Mouse (Mus musculus): ENCODE results near the gene Dgki. TPM values are rescaled to one million over a fixed set of nuclear protein-coding genes. Genes with fewer than 3 reads are reported as not detected.

Gene Dgki
- polyA plus RNA-seq, 1 experiment from 2014 or later, result 0.42 TPM

DNA sequence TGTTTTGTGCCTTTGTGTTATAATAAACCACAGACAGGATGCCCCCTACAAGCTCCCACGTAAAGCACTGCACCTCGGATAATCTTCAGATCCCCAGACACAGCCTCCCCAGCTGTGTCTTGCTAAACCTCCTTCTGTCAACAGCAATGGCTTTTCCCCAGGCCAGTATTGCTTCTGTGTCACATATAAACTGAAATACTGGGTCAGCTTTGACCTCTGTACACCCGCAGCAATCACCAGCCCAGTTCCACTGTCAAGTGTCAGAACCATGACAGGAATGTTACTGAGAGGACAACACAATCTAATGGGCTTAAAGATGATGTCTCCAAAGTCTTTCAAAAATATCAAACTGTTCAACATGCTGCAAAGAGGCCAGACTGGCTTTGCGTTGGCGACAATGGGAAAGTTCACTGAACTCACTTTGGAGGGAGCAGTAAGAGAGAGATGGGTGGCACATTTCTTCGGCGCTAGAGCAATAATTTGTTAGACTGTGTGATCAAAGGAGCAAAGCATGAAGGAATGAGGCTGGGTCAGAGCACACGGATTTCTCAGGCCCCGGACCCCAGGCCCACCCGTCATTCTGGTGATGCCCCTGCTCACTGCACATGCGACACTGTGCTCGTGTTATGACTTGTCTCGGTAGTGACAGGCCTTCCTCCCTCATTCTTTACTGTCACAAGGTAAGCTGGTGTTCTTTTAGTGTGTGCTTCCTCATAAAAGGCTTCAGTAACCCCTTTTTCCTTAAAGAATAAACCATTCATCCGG is 230.0 kb downstream of the Dgki start:
- Histone ChIP-seq H3K27ac (ENCODE audit: low read depth, low read length) (no peak overlapping the region), H3K4me2 (replicated peaks; ENCODE audit: low read depth) (no peak overlapping the region), H3K36me3 (ENCODE audit: control insufficient read depth, insufficient read depth) (no peaks in the 10 kb centered on the region), H3K4me3 (ENCODE audit: low read depth, low read length) (no peak overlapping the region), H3K9me3 (ENCODE audit: control insufficient read depth) (no peaks in the 10 kb centered on the region), H3K9ac (ENCODE audit: low read depth, low read length) (no peak overlapping the region), H3K27me3 (replicated peaks; ENCODE audit: control insufficient read depth, insufficient read depth, low read length) (no peaks in the 10 kb centered on the region), H3K4me1 (replicated peaks; ENCODE audit: control insufficient read depth, insufficient read depth, low read length) (no peaks in the 10 kb centered on the region)
- WGBS, result 80% methylated on average over 14 of the region's 14 CpGs
- no peak for TF ChIP-seq CTCF (IDR thresholded peaks at IDR 0.05; ENCODE audit: low read depth)
- ATAC-seq, result no peak

GRCm38 (mm10) chr6:37068737-37069136 is 231.2 kb downstream of the Dgki start:
- no peak for ATAC-seq
- Histone ChIP-seq H3K4me2 (replicated peaks; ENCODE audit: low read depth) (no peak overlapping the region), H3K27me3 (replicated peaks; ENCODE audit: control insufficient read depth, insufficient read depth, low read length) (no peaks in the 10 kb centered on the region), H3K36me3 (ENCODE audit: control insufficient read depth, insufficient read depth) (no peaks in the 10 kb centered on the region), H3K4me1 (replicated peaks; ENCODE audit: control insufficient read depth, insufficient read depth, low read length) (no peaks in the 10 kb centered on the region), H3K9me3 (ENCODE audit: control insufficient read depth) (no peaks in the 10 kb centered on the region), H3K4me3 (ENCODE audit: low read depth, low read length) (no peak overlapping the region), H3K27ac (ENCODE audit: low read depth, low read length) (no peak overlapping the region), H3K9ac (ENCODE audit: low read depth, low read length) (no peak overlapping the region)
- no peak for TF ChIP-seq CTCF (IDR thresholded peaks at IDR 0.05; ENCODE audit: low read depth)
- WGBS, result 80% methylated on average over 6 of the region's 6 CpGs

GRCm38 (mm10) chr6:37067357-37067756 is 232.6 kb downstream of the Dgki start:
- no peak for TF ChIP-seq CTCF (IDR thresholded peaks at IDR 0.05; ENCODE audit: low read depth)

GRCm38 (mm10) chr6:37064214-37064830 is 235.7 kb downstream of the Dgki start:
- TF ChIP-seq CTCF (IDR thresholded peaks at IDR 0.05; ENCODE audit: low read depth), result no peak

More at GRCm38 (mm10) chr6:37067357-37067756, 232.6 kb downstream of the Dgki start:
- no peak for ATAC-seq
- H3K9me3 ChIP-seq (ENCODE audit: control insufficient read depth), result no peaks in the 10 kb centered on the region
- no peaks in the 10 kb centered on the region for H3K4me1 ChIP-seq (replicated peaks; ENCODE audit: control insufficient read depth, insufficient read depth, low read length)
- H3K4me2 ChIP-seq (replicated peaks; ENCODE audit: low read depth), result no peak overlapping the region
- WGBS, result 83% methylated on average over 1 of the region's 1 CpGs
- H3K9ac ChIP-seq (ENCODE audit: low read depth, low read length), result no peak overlapping the region
- H3K27me3 ChIP-seq (replicated peaks; ENCODE audit: control insufficient read depth, insufficient read depth, low read length), result no peaks in the 10 kb centered on the region
- H3K27ac ChIP-seq (ENCODE audit: low read depth, low read length), result no peak overlapping the region
- H3K4me3 ChIP-seq (ENCODE audit: low read depth, low read length), result no peak overlapping the region
- H3K36me3 ChIP-seq (ENCODE audit: control insufficient read depth, insufficient read depth), result no peaks in the 10 kb centered on the region

DNA sequence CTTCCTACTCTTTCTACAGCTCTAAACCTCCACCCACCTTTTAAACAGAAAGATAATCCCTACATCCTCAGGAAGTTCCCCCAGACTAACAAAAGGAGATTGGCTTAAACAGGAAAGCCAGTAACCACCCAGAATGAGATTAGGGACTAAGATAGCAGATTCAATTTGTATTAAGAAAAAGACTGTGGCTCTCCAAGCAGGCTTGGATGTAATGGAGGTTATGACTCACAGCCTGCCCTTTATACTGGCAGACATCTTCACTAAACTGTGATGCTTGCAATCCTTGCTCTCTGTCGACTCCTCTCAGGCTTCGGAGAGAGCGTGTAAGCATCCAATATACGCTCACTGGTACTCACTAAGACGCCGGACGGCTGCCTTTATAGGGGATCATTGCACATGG is 236.7 kb downstream of the Dgki start:
- Histone ChIP-seq H3K9ac (ENCODE audit: low read depth, low read length) (no peak overlapping the region), H3K4me3 (ENCODE audit: low read depth, low read length) (no peak overlapping the region), H3K27me3 (replicated peaks; ENCODE audit: control insufficient read depth, insufficient read depth, low read length) (no peaks in the 10 kb centered on the region), H3K9me3 (ENCODE audit: control insufficient read depth) (no peaks in the 10 kb centered on the region), H3K4me1 (replicated peaks; ENCODE audit: control insufficient read depth, insufficient read depth, low read length) (no peaks in the 10 kb centered on the region), H3K36me3 (ENCODE audit: control insufficient read depth, insufficient read depth) (no peaks in the 10 kb centered on the region), H3K27ac (ENCODE audit: low read depth, low read length) (no peak overlapping the region), H3K4me2 (replicated peaks; ENCODE audit: low read depth) (no peak overlapping the region)
- no peak for TF ChIP-seq CTCF (IDR thresholded peaks at IDR 0.05; ENCODE audit: low read depth)
- ATAC-seq, result no peak
- WGBS, result 95% methylated on average over 7 of the region's 7 CpGs

More at GRCm38 (mm10) chr6:37064214-37064830, 235.7 kb downstream of the Dgki start:
- no peak for ATAC-seq
- Histone ChIP-seq H3K36me3 (ENCODE audit: control insufficient read depth, insufficient read depth) (no peaks in the 10 kb centered on the region), H3K9me3 (ENCODE audit: control insufficient read depth) (no peaks in the 10 kb centered on the region), H3K9ac (ENCODE audit: low read depth, low read length) (no peak overlapping the region), H3K4me3 (ENCODE audit: low read depth, low read length) (no peak overlapping the region), H3K27me3 (replicated peaks; ENCODE audit: control insufficient read depth, insufficient read depth, low read length) (no peaks in the 10 kb centered on the region), H3K4me1 (replicated peaks; ENCODE audit: control insufficient read depth, insufficient read depth, low read length) (no peaks in the 10 kb centered on the region), H3K4me2 (replicated peaks; ENCODE audit: low read depth) (no peak overlapping the region), H3K27ac (ENCODE audit: low read depth, low read length) (no peak overlapping the region)
- 20% methylated on average over 10 of the region's 10 CpGs for WGBS

- no peak for ATAC-seq
Measured at GRCm38 (mm10) chr6:37060114-37060513, 239.9 kb downstream of the Dgki start.

More at GRCm38 (mm10) chr6:37060114-37060513, 239.9 kb downstream of the Dgki start:
- H3K4me2 ChIP-seq (replicated peaks; ENCODE audit: low read depth), result no peak overlapping the region
- no peaks in the 10 kb centered on the region for H3K27me3 ChIP-seq (replicated peaks; ENCODE audit: control insufficient read depth, insufficient read depth, low read length)
- WGBS, result 88% methylated on average over 3 of the region's 3 CpGs
- no peak overlapping the region for H3K9ac ChIP-seq (ENCODE audit: low read depth, low read length)
- no peak overlapping the region for H3K4me3 ChIP-seq (ENCODE audit: low read depth, low read length)
- H3K9me3 ChIP-seq (ENCODE audit: control insufficient read depth), result no peaks in the 10 kb centered on the region
- no peaks in the 10 kb centered on the region for H3K4me1 ChIP-seq (replicated peaks; ENCODE audit: control insufficient read depth, insufficient read depth, low read length)
- no peak for TF ChIP-seq CTCF (IDR thresholded peaks at IDR 0.05; ENCODE audit: low read depth)
- no peak overlapping the region for H3K27ac ChIP-seq (ENCODE audit: low read depth, low read length)
- no peaks in the 10 kb centered on the region for H3K36me3 ChIP-seq (ENCODE audit: control insufficient read depth, insufficient read depth)
